Mouse (Mus musculus) spleen, adult 2 months (tissue): ENCODE data around the gene Baiap2. TPM values are rescaled to one million over a fixed set of nuclear protein-coding genes. Genes with fewer than 3 reads are reported as not detected.

Source experiments
- DNase-seq, 2 experiments: peaks; one replicate each; pipeline versions ENCODE4 v3.0.0 to v3.0.0-alpha.2; 2012 to 2021; ENCODE audit warnings: low spot score in 2 of 2, low read depth in 1 of 2
- H3K27ac ChIP-seq: fragments of 200-500 bp; 2 replicates; pipeline ENCODE4 v1.5.1; 2012; ENCODE audit warnings: low read length, inconsistent platforms; ENCODE audit not compliant: insufficient read depth
- H3K27me3 ChIP-seq: fragments of 200-500 bp; 2 replicates; pipeline ENCODE4 v1.6.1; 2012; ENCODE audit warnings: mild to moderate bottlenecking, moderate library complexity, low read length, inconsistent platforms; ENCODE audit not compliant: control insufficient read depth, insufficient read depth
- H3K36me3 ChIP-seq: fragments of 200-500 bp; 2 replicates; pipeline ENCODE4 v1.6.1; 2012; ENCODE audit warnings: mild to moderate bottlenecking, low read length, inconsistent platforms; ENCODE audit not compliant: control insufficient read depth, insufficient read depth
- H3K4me1 ChIP-seq: fragments of 200-500 bp; 2 replicates; pipeline ENCODE4 v1.6.1; 2011; ENCODE audit warnings: inconsistent platforms; ENCODE audit not compliant: control insufficient read depth, insufficient read depth, insufficient read length
- H3K4me3 ChIP-seq: fragments of 200-500 bp; 2 replicates; pipeline ENCODE4 v1.5.1; 2011; ENCODE audit warnings: mild to moderate bottlenecking, inconsistent platforms; ENCODE audit not compliant: insufficient read depth, insufficient read length; ENCODE audit errors: extremely low read depth
- CTCF ChIP-seq: fragments of 200-500 bp; IDR thresholded peaks from 2 replicates; pipeline ENCODE4 v1.5.1; 2011; ENCODE audit warnings: mild to moderate bottlenecking, inconsistent platforms; ENCODE audit not compliant: insufficient read depth, insufficient read length, insufficient replicate concordance; ENCODE audit errors: extremely low read depth
- POLR2A ChIP-seq: fragments of 200-500 bp; IDR thresholded peaks from 2 replicates; pipeline ENCODE4 v1.6.1; 2011; ENCODE audit warnings: low read depth, low read length, inconsistent platforms
- WGBS: fragments of 180-500 bp; shearing (Covaris S2); methylation state at CpG from one replicate; pipeline ENCODE4 v1.1.7; 2018; 5-methylcytosine and 5-hydroxymethylcytosine counted together
- polyA plus RNA-seq: library from polyadenylated mRNA; depleted of rRNA; stranded (reverse); fragments of >200 nt; gene quantifications from 2 replicates; pipeline ENCODE4 v1.2.3, GENCODE M21; 2012

Gene Baiap2
- polyA plus RNA-seq, 1 experiment = 17.3 TPM

- peak in 1 of 2 experiments; percentile 83 for DNase-seq
- H3K4me1 ChIP-seq = peaks cover 18% of the 10 kb centered on the region; the same call in 1 of the 2 replicates
These were observed 29.1 kb upstream of the Baiap2 start, which contains the start of gene Chmp6 for GRCm38 (mm10) chr11:119913291-119913934. Chmp6 (plus strand) TSS chr11:119913441.

GRCm38 (mm10) chr11:119913935-119914314 is 28.6 kb upstream of the Baiap2 start:
- DNase-seq = no peak
- TF ChIP-seq CTCF = no peak
- no peak for TF ChIP-seq POLR2A
- under 1% methylated on average over 26 of the region's 26 CpGs for whole genome bisulfite sequencing
- Histone ChIP-seq H3K27ac (peak overlapping the region; percentile 40), H3K4me1 (peaks cover 18% of the 10 kb centered on the region; the same call in 1 of the 2 replicates), H3K27me3 (no peaks in the 10 kb centered on the region), H3K4me3 (peak overlapping the region; percentile 85), H3K36me3 (peaks cover 24% of the 10 kb centered on the region)

More at GRCm38 (mm10) chr11:119913291-119913934, 29.1 kb upstream of the Baiap2 start, which contains the start of gene Chmp6:
- H3K27me3 ChIP-seq = no peaks in the 10 kb centered on the region
- 2% methylated on average over 48 of the region's 48 CpGs for WGBS
- peaks cover 19% of the 10 kb centered on the region for H3K36me3 ChIP-seq
- no peak for TF ChIP-seq CTCF
- peak; percentile 44 for TF ChIP-seq POLR2A
- H3K4me3 ChIP-seq = peak within 1 kb of the TSS; percentile 85
- H3K27ac ChIP-seq = peak within 1 kb of the TSS; percentile 40

DNA sequence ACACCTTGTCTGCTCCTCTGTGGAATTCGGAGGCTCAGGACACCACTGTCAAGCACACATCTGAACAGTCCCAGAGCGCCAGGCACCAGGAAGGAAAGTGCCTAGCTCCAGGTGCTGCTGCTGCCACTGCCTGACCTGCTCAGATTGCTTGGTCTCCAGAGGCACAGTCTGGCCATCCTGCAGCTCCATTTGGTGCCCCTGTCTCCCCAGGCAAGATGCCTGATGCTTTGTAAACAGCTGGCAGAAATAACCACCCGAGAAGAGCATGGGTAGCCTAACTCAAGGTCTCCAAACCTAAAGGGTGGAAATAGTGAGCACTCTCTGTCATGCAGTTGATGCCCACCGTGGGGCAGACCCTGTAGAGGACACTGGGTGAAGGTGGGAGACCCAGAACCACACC is 28.2 kb upstream of the Baiap2 start:
- H3K27ac ChIP-seq = no peak overlapping the region

DNA sequence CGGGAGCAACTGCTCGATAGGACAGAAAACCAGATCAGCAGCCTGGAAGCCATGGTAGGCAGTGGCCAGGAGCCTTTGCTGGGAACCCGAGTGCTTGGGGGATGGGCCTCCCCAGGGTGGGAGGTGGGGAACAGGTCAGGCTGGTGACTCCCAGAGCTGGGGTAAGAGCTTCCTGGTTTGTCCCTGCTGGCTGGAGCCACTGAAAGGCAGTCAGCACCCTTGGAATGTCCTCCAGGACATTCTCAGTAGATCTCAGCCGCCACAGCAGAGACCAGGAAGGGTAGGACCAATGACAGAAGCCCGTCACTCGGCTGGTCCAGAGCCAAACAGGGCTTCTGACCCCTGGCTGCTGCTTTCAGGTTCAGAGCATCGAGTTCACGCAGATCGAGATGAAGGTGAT is 26.9 kb upstream of the Baiap2 start:
- Histone ChIP-seq H3K27ac (no peak overlapping the region), H3K36me3 (peaks cover 26% of the 10 kb centered on the region), H3K4me3 (no peak overlapping the region), H3K4me1 (peaks cover 18% of the 10 kb centered on the region; the same call in 1 of the 2 replicates), H3K27me3 (no peaks in the 10 kb centered on the region)
- TF ChIP-seq POLR2A = no peak
- TF ChIP-seq CTCF = no peak
- no peak for DNase-seq
- 77% methylated on average over 9 of the region's 9 CpGs for WGBS

More for the DNA sequence above, 28.2 kb upstream of the Baiap2 start:
- no peaks in the 10 kb centered on the region for H3K27me3 ChIP-seq
- no peak for DNase-seq
- 7% methylated on average over 4 of the region's 4 CpGs for WGBS
- peaks cover 18% of the 10 kb centered on the region; the same call in 1 of the 2 replicates for H3K4me1 ChIP-seq
- H3K4me3 ChIP-seq = peak overlapping the region; percentile 85
- H3K36me3 ChIP-seq = peaks cover 26% of the 10 kb centered on the region
- TF ChIP-seq POLR2A (no peak), CTCF (no peak)

- no peak overlapping the region for H3K4me3 ChIP-seq
- WGBS = 71% methylated on average over 15 of the region's 15 CpGs
These were observed 26.3 kb upstream of the Baiap2 start for GRCm38 (mm10) chr11:119916102-119916790.

GRCm38 (mm10) chr11:119916834-119917469 is 25.6 kb upstream of the Baiap2 start:
- 92% methylated on average over 21 of the region's 21 CpGs for WGBS
- Histone ChIP-seq H3K27ac (no peak overlapping the region), H3K4me1 (peaks cover 18% of the 10 kb centered on the region; the same call in 1 of the 2 replicates), H3K27me3 (no peaks in the 10 kb centered on the region), H3K36me3 (peaks cover 26% of the 10 kb centered on the region), H3K4me3 (no peak overlapping the region)
- no peak for DNase-seq
- TF ChIP-seq CTCF (no peak), POLR2A (no peak)

More at GRCm38 (mm10) chr11:119916102-119916790, 26.3 kb upstream of the Baiap2 start:
- Histone ChIP-seq H3K36me3 (peaks cover 26% of the 10 kb centered on the region), H3K4me1 (peaks cover 18% of the 10 kb centered on the region; the same call in 1 of the 2 replicates), H3K27ac (no peak overlapping the region), H3K27me3 (no peaks in the 10 kb centered on the region)
- TF ChIP-seq CTCF = no peak
- TF ChIP-seq POLR2A = no peak
- no peak for DNase-seq

DNA sequence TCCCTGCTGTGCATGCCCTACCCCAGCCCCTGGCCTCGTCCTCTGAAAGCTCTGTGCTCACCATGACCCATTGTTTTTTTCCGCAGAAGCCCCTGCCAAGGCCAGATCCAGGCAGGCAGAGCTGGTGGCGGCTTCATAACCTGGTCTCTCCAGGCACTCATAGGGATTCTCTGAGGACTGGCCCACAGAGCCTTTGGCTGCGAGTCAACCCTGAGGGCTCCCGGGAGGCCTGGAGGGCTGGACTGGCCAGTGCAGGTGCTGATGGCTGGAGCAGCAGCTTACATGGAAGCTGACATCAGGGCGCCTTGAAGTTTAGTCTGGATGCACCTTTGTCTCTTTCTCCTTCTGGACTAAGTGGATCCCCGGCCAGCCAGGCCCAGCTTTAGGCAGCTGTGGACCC is 24.0 kb upstream of the Baiap2 start:
- TF ChIP-seq CTCF = no peak
- TF ChIP-seq POLR2A = no peak
- WGBS = 92% methylated on average over 7 of the region's 7 CpGs
- peaks cover 11% of the 10 kb centered on the region; the same call in 1 of the 2 replicates for H3K4me1 ChIP-seq
- no peak overlapping the region for H3K27ac ChIP-seq
- H3K4me3 ChIP-seq = no peak overlapping the region
- H3K36me3 ChIP-seq = peaks cover 26% of the 10 kb centered on the region
- no peaks in the 10 kb centered on the region for H3K27me3 ChIP-seq
- no peak for DNase-seq
